Mouse (Mus musculus) neutrophil, adult 5-6 weeks (primary cell): Measurements from ENCODE around the gene Tmem44. TPM values are rescaled to one million over a fixed set of nuclear protein-coding genes. Genes with fewer than 3 reads are reported as not detected.

ENCODE experiments used
- ATAC-seq: fragments of 151-379, 151-347 bp; 2 replicates; pipeline ENCODE4 v1.8.0; 2017; ENCODE audit warnings: mild to moderate bottlenecking, moderate TSS enrichment; ENCODE audit not compliant: insufficient number of reproducible peaks, poor library complexity, low FRiP score, severe bottlenecking; ENCODE audit errors: extremely low read depth
- total RNA-seq: library from RNA; stranded (forward); fragments of 200-1000 nt; gene quantifications from 2 replicates; pipeline ENCODE4 v1.2.3, GENCODE M21; 2017

The Tmem44 gene
- total RNA-seq, 1 experiment from 2014 or later = not detected

- no peak for ATAC-seq
Observed at GRCm38 (mm10) chr16:30525756-30526155, 24.9 kb downstream of the Tmem44 start.

GRCm38 (mm10) chr16:30524481-30524880 is 26.2 kb downstream of the Tmem44 start:
- no peak for ATAC-seq

GRCm38 (mm10) chr16:30522253-30522940 is 28.2 kb downstream of the Tmem44 start:
- ATAC-seq = no peak

GRCm38 (mm10) chr16:30521147-30521546 is 29.5 kb downstream of the Tmem44 start:
- ATAC-seq = no peak

- peak; percentile 54; the same call in 1 of the 2 replicates for ATAC-seq
Observed at GRCm38 (mm10) chr16:30520361-30520823, 30.2 kb downstream of the Tmem44 start.

- ATAC-seq = no peak
Observed at GRCm38 (mm10) chr16:30518635-30519034, 32.0 kb downstream of the Tmem44 start.

- no peak for ATAC-seq
Observed at GRCm38 (mm10) chr16:30517666-30518283, 32.9 kb downstream of the Tmem44 start.

GRCm38 (mm10) chr16:30516993-30517392 is 33.6 kb downstream of the Tmem44 start:
- ATAC-seq = no peak

- no peak for ATAC-seq
Observed at GRCm38 (mm10) chr16:30515418-30515817, 35.2 kb downstream of the Tmem44 start.

- no peak for ATAC-seq
Observed at GRCm38 (mm10) chr16:30513050-30514024, 37.3 kb downstream of the Tmem44 start.

GRCm38 (mm10) chr16:30512375-30513049 is 38.1 kb downstream of the Tmem44 start:
- ATAC-seq = no peak

GRCm38 (mm10) chr16:30511563-30512340 is 38.9 kb downstream of the Tmem44 start:
- ATAC-seq = no peak

GRCm38 (mm10) chr16:30510504-30511451 is 39.9 kb downstream of the Tmem44 start:
- peak; percentile 75 for ATAC-seq

- no peak for ATAC-seq
Observed at GRCm38 (mm10) chr16:30510091-30510490, 40.6 kb downstream of the Tmem44 start.

GRCm38 (mm10) chr16:30509340-30509739 is 41.3 kb downstream of the Tmem44 start:
- no peak for ATAC-seq

GRCm38 (mm10) chr16:30508738-30509137 is 41.9 kb downstream of the Tmem44 start:
- ATAC-seq = no peak

GRCm38 (mm10) chr16:30507120-30507519 is 43.5 kb downstream of the Tmem44 start:
- ATAC-seq = no peak
